Mouse (Mus musculus) hindbrain, postnatal 0 days (tissue): ENCODE measurements at regions not wholly inside any gene's neighbourhood (a gene's known extent, or its start where the extent isn't known, plus 50 kb on each side); places are given as distances from the start of the nearest gene placed in this dataset.
"Not testable (repeated sequence)": the region's sequence is repeated elsewhere in the genome, so short reads cannot be mapped to it uniquely, and the experiment has no call there.

ENCODE experiments used
- ATAC-seq: fragments of 200-750 bp; cut with Nextera tagmentation; 2 replicates; pipeline ENCODE4 v1.8.0; 2017; ENCODE audit warnings: mild to moderate bottlenecking, moderate TSS enrichment, moderate library complexity
- DNase-seq: peaks from one replicate; pipeline ENCODE4 v3.0.0-alpha.2; 2015; ENCODE audit warnings: low spot score
- H3K27ac ChIP-seq: fragments of 300-500 bp; sonication (generic); 2 replicates; pipeline ENCODE4 v1.5.1; 2014; ENCODE audit warnings: mild to moderate bottlenecking
- H3K27me3 ChIP-seq: fragments of 300-500 bp; sonication (generic); 2 replicates; pipeline ENCODE4 v1.6.1; 2014; ENCODE audit warnings: low read length, mixed read lengths; ENCODE audit not compliant: insufficient read depth
- H3K36me3 ChIP-seq: fragments of 300-500 bp; sonication (generic); 2 replicates; pipeline ENCODE4 v1.6.1; 2014; ENCODE audit warnings: low read length, mixed read lengths; ENCODE audit not compliant: insufficient read depth
- H3K4me1 ChIP-seq: fragments of 300-500 bp; sonication (generic); 2 replicates; pipeline ENCODE4 v1.6.1; 2014; ENCODE audit warnings: antibody characterized with exemption, low read length, mixed read lengths; ENCODE audit not compliant: insufficient read depth
- H3K4me2 ChIP-seq: fragments of 300-500 bp; sonication (generic); 2 replicates; pipeline ENCODE4 v1.6.1; 2014; ENCODE audit warnings: low read depth, mild to moderate bottlenecking, low read length, moderate library complexity, mixed read lengths
- H3K4me3 ChIP-seq: fragments of 300-500 bp; sonication (generic); 2 replicates; pipeline ENCODE4 v1.5.1; 2014; ENCODE audit warnings: low read length
- H3K9ac ChIP-seq: fragments of 300-500 bp; sonication (generic); replicated peaks from 2 replicates; pipeline ENCODE4 v1.6.1; 2014; ENCODE audit warnings: mild to moderate bottlenecking, low read length, moderate library complexity, mixed read lengths
- H3K9me3 ChIP-seq: fragments of 300-500 bp; sonication (generic); 2 replicates; pipeline ENCODE4 v1.6.1; 2016; ENCODE audit warnings: low read length, mixed read lengths
- CTCF ChIP-seq: IDR thresholded peaks from 2 replicates; pipeline ENCODE4 v1.5.1; 2016; ENCODE audit warnings: antibody characterized with exemption, control low read depth, low read depth
- whole genome bisulfite sequencing: fragments of 180-500 bp; shearing (Covaris S2); extraction: QIAGEN DNeasy Blood & Tissue Kit; methylation state at CpG from one replicate; pipeline ENCODE4 v1.1.7; 2014; 5-methylcytosine and 5-hydroxymethylcytosine counted together

- H3K36me3 ChIP-seq, result no peaks in the 10 kb centered on the region
- H3K27me3 ChIP-seq, result peaks cover 6% of the 10 kb centered on the region; the same call in 1 of the 2 replicates
- WGBS, result 87% methylated on average over 3 of the region's 3 CpGs
- DNase-seq, result no peak
- no peaks in the 10 kb centered on the region for H3K9me3 ChIP-seq
- H3K4me3 ChIP-seq, result no peak overlapping the region
- H3K4me2 ChIP-seq, result no peak overlapping the region
- no peak overlapping the region for H3K9ac ChIP-seq
- no peaks in the 10 kb centered on the region for H3K4me1 ChIP-seq
- TF ChIP-seq CTCF, result no peak
- H3K27ac ChIP-seq, result no peak overlapping the region
- ATAC-seq, result no peak
These were observed 241.4 kb downstream of the Bcl11a start for GRCm38 (mm10) chr11:24319222-24319621.

GRCm38 (mm10) chr11:24322412-24322811 lies 244.6 kb downstream of the Bcl11a start:
- not testable (repeated sequence) for DNase-seq, ATAC-seq, H3K27me3 ChIP-seq, H3K4me2 ChIP-seq, H3K9me3 ChIP-seq, H3K27ac ChIP-seq, H3K4me1 ChIP-seq, H3K9ac ChIP-seq, H3K4me3 ChIP-seq, H3K36me3 ChIP-seq
- WGBS, result 96% methylated on average over 5 of the region's 5 CpGs

- H3K4me2 ChIP-seq, result no peak overlapping the region
- H3K36me3 ChIP-seq, result no peaks in the 10 kb centered on the region
- no peak for TF ChIP-seq CTCF
- no peak for DNase-seq
- H3K4me3 ChIP-seq, result no peak overlapping the region
- no peak for ATAC-seq
- H3K9ac ChIP-seq, result no peak overlapping the region
- H3K9me3 ChIP-seq, result no peaks in the 10 kb centered on the region
- H3K4me1 ChIP-seq, result no peaks in the 10 kb centered on the region
- no peaks in the 10 kb centered on the region for H3K27me3 ChIP-seq
- WGBS, result 63% methylated on average over 4 of the region's 4 CpGs
- no peak overlapping the region for H3K27ac ChIP-seq
These were observed 250.6 kb downstream of the Bcl11a start for GRCm38 (mm10) chr11:24328481-24328880.

- no peak overlapping the region for H3K4me2 ChIP-seq
- TF ChIP-seq CTCF, result no peak
- H3K36me3 ChIP-seq, result no peaks in the 10 kb centered on the region
- H3K9ac ChIP-seq, result no peak overlapping the region
- no peaks in the 10 kb centered on the region for H3K9me3 ChIP-seq
- H3K4me1 ChIP-seq, result no peaks in the 10 kb centered on the region
- peak; percentile 21 for DNase-seq
- no peaks in the 10 kb centered on the region for H3K27me3 ChIP-seq
- no peak for ATAC-seq
- 60% methylated on average over 10 of the region's 10 CpGs for WGBS
- no peak overlapping the region for H3K4me3 ChIP-seq
- H3K27ac ChIP-seq, result no peak overlapping the region
These were observed 252.7 kb downstream of the Bcl11a start for GRCm38 (mm10) chr11:24330366-24331124.

- no peak for ATAC-seq
- H3K36me3 ChIP-seq, result no peaks in the 10 kb centered on the region
- 83% methylated on average over 3 of the region's 3 CpGs for WGBS
- H3K27me3 ChIP-seq, result no peaks in the 10 kb centered on the region
- H3K9me3 ChIP-seq, result no peaks in the 10 kb centered on the region
- no peak overlapping the region for H3K9ac ChIP-seq
- H3K4me3 ChIP-seq, result no peak overlapping the region
- no peak overlapping the region for H3K4me2 ChIP-seq
- no peak for TF ChIP-seq CTCF
- DNase-seq, result no peak
- no peak overlapping the region for H3K27ac ChIP-seq
- H3K4me1 ChIP-seq, result no peaks in the 10 kb centered on the region
These were observed 254.4 kb downstream of the Bcl11a start for GRCm38 (mm10) chr11:24332241-24332640.

GRCm38 (mm10) chr11:24333111-24333510 lies 255.3 kb downstream of the Bcl11a start:
- 91% methylated on average over 6 of the region's 6 CpGs for WGBS
- ATAC-seq, result no peak
- Histone ChIP-seq H3K4me3 (no peak overlapping the region), H3K27me3 (no peaks in the 10 kb centered on the region), H3K27ac (no peak overlapping the region), H3K36me3 (no peaks in the 10 kb centered on the region), H3K9me3 (no peaks in the 10 kb centered on the region), H3K4me2 (no peak overlapping the region), H3K4me1 (no peaks in the 10 kb centered on the region), H3K9ac (no peak overlapping the region)
- no peak for TF ChIP-seq CTCF
- DNase-seq, result no peak

- WGBS, result 94% methylated on average over 4 of the region's 4 CpGs
These were observed 257.4 kb downstream of the Bcl11a start for GRCm38 (mm10) chr11:24335256-24335655.

More at GRCm38 (mm10) chr11:24335256-24335655, 257.4 kb downstream of the Bcl11a start:
- Histone ChIP-seq H3K9ac (no peak overlapping the region), H3K9me3 (no peaks in the 10 kb centered on the region), H3K27ac (no peak overlapping the region), H3K4me2 (no peak overlapping the region), H3K27me3 (no peaks in the 10 kb centered on the region), H3K4me1 (no peaks in the 10 kb centered on the region), H3K36me3 (no peaks in the 10 kb centered on the region), H3K4me3 (no peak overlapping the region)
- TF ChIP-seq CTCF, result no peak
- no peak for DNase-seq
- ATAC-seq, result no peak
